Mouse (Mus musculus) stomach, postnatal 0 days (tissue): ENCODE results near the gene Ift80.

Experiments used
- CTCF ChIP-seq: IDR thresholded peaks from 2 replicates; pipeline ENCODE4 v1.5.1; 2016; ENCODE audit warnings: antibody characterized with exemption, low read depth, mild to moderate bottlenecking, moderate library complexity
- EP300 ChIP-seq: optimal IDR thresholded peaks from 2 replicates; pipeline ENCODE3; 2016; ENCODE audit warnings: antibody characterized with exemption

DNA sequence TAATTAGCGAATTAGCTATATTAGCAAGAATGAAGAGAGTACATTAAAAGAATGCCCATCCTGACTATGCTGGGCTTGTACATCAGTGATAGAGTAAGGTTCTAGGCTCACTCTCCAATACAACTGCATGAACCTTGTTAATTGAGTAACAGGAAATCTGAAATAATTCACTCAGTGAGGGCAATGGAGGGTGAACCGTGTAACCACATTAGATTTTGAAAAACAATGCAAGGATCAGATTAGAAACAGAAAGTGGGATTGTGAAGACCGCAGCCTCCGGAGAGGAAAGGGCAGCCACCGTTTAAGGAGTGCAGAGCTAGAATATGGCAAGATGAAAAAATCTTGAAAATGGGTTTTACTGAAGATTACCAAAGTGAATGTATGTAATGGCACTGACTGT is 36.9 kb upstream of the Ift80 start:
- TF ChIP-seq CTCF (no peak), EP300 (no peak)
